Mouse (Mus musculus): ENCODE measurements around the gene Srd5a3. TPM values are rescaled to one million over a fixed set of nuclear protein-coding genes. Genes with fewer than 3 reads are reported as not detected.
A peak's percentile ranks its signal among the peaks of the same experiment; 100 is the strongest.

Srd5a3 gene
- total RNA-seq, 2 experiments from 2014 or later, result 31.3 to 33.9 TPM

GRCm38 (mm10) chr5:76152956-76153355, 12.9 kb downstream of the Srd5a3 start:
- DNase-seq (ENCODE audit: low spot score in 2 of 2), result no peak

- no peak for DNase-seq (ENCODE audit: low spot score in 2 of 2)
These were observed 13.4 kb downstream of the Srd5a3 start for GRCm38 (mm10) chr5:76153430-76153829.

GRCm38 (mm10) chr5:76154434-76155165, 14.5 kb downstream of the Srd5a3 start:
- no peak for DNase-seq (ENCODE audit: low spot score in 2 of 2)

- no peak for DNase-seq (ENCODE audit: low spot score in 2 of 2)
These were observed 19.5 kb downstream of the Srd5a3 start for GRCm38 (mm10) chr5:76159555-76159954.

GRCm38 (mm10) chr5:76160086-76160485, 20.0 kb downstream of the Srd5a3 start:
- DNase-seq (ENCODE audit: low spot score in 2 of 2), result no peak

GRCm38 (mm10) chr5:76161491-76161890, 21.4 kb downstream of the Srd5a3 start:
- no peak for DNase-seq (ENCODE audit: low spot score in 2 of 2)

GRCm38 (mm10) chr5:76162926-76163325, 22.9 kb downstream of the Srd5a3 start:
- DNase-seq (ENCODE audit: low spot score in 2 of 2), result no peak

- DNase-seq (ENCODE audit: low spot score in 2 of 2), result no peak
These were observed 23.8 kb downstream of the Srd5a3 start for GRCm38 (mm10) chr5:76163828-76164390.

- DNase-seq (ENCODE audit: low spot score in 2 of 2), result no peak
These were observed 24.8 kb downstream of the Srd5a3 start for GRCm38 (mm10) chr5:76164827-76165226.

GRCm38 (mm10) chr5:76170522-76170921, 30.5 kb downstream of the Srd5a3 start:
- DNase-seq (ENCODE audit: low spot score in 2 of 2), result no peak

GRCm38 (mm10) chr5:76171039-76171438, 31.0 kb downstream of the Srd5a3 start:
- DNase-seq (ENCODE audit: low spot score in 2 of 2), result no peak

- no peak for DNase-seq (ENCODE audit: low spot score in 2 of 2)
These were observed 35.0 kb downstream of the Srd5a3 start for GRCm38 (mm10) chr5:76175051-76175450.

GRCm38 (mm10) chr5:76176411-76176810, 36.3 kb downstream of the Srd5a3 start:
- DNase-seq (ENCODE audit: low spot score in 2 of 2), result no peak

- DNase-seq (ENCODE audit: low spot score in 2 of 2), result no peak
These were observed 36.8 kb downstream of the Srd5a3 start for GRCm38 (mm10) chr5:76176841-76177240.

- no peak for DNase-seq (ENCODE audit: low spot score in 2 of 2)
These were observed 37.6 kb downstream of the Srd5a3 start for GRCm38 (mm10) chr5:76177664-76178063.

- no peak for DNase-seq (ENCODE audit: low spot score in 2 of 2)
These were observed 39.1 kb downstream of the Srd5a3 start for GRCm38 (mm10) chr5:76179171-76179570.

GRCm38 (mm10) chr5:76179791-76180190, 39.7 kb downstream of the Srd5a3 start:
- DNase-seq (ENCODE audit: low spot score in 2 of 2), result no peak

- DNase-seq (ENCODE audit: low spot score in 2 of 2), result no peak
These were observed 42.3 kb downstream of the Srd5a3 start for GRCm38 (mm10) chr5:76182326-76182725.

GRCm38 (mm10) chr5:76183043-76183749, 43.1 kb downstream of the Srd5a3 start:
- DNase-seq (ENCODE audit: low spot score in 2 of 2), result no peak

GRCm38 (mm10) chr5:76183750-76184261, 43.7 kb downstream of the Srd5a3 start, which contains the start of gene Tmem165:
TSS of gene Tmem165 (plus strand) at chr5:76183880.
- DNase-seq (ENCODE audit: low spot score in 2 of 2), result peak; percentile 80 to 90

- DNase-seq (ENCODE audit: low spot score in 2 of 2), result peak; percentile 39 to 40
These were observed 44.4 kb downstream of the Srd5a3 start for GRCm38 (mm10) chr5:76184286-76185080.
